Mouse (Mus musculus) testis, adult 2 months (tissue): ENCODE measurements at regions not wholly inside any gene's neighbourhood (a gene's known extent, or its start where the extent isn't known, plus 50 kb on each side); places are given as distances from the start of the nearest gene placed in this dataset.

Source experiments
- H3K27ac ChIP-seq: fragments of 200-500 bp; 2 replicates; pipeline ENCODE4 v1.5.1; 2012; ENCODE audit warnings: low read depth, low read length; ENCODE audit not compliant: control insufficient read depth, insufficient read depth
- H3K27me3 ChIP-seq: fragments of 200-500 bp; 2 replicates; pipeline ENCODE4 v1.6.1; 2012; ENCODE audit warnings: mild to moderate bottlenecking, low read length, moderate library complexity; ENCODE audit not compliant: control insufficient read depth, insufficient read depth
- H3K36me3 ChIP-seq: fragments of 200-500 bp; 2 replicates; pipeline ENCODE4 v1.6.1; 2012; ENCODE audit warnings: mild to moderate bottlenecking, low read length; ENCODE audit not compliant: control insufficient read depth, insufficient read depth
- H3K4me1 ChIP-seq: fragments of 200-500 bp; 2 replicates; pipeline ENCODE4 v1.6.1; 2012; ENCODE audit warnings: low read length; ENCODE audit not compliant: control insufficient read depth, insufficient read depth
- H3K4me3 ChIP-seq: fragments of 200-500 bp; 2 replicates; pipeline ENCODE4 v1.5.1; 2012; ENCODE audit warnings: low read depth, mild to moderate bottlenecking, low read length, moderate library complexity, mixed read lengths; ENCODE audit not compliant: control insufficient read depth
- CTCF ChIP-seq: fragments of 200-500 bp; IDR thresholded peaks from 2 replicates; pipeline ENCODE4 v1.5.1; 2012; ENCODE audit warnings: low read depth, mild to moderate bottlenecking, inconsistent platforms, low read length, moderate library complexity; ENCODE audit not compliant: control insufficient read depth, insufficient read depth, insufficient replicate concordance
- POLR2A ChIP-seq: fragments of 200-500 bp; IDR thresholded peaks from 2 replicates; pipeline ENCODE4 v1.6.1; 2012; ENCODE audit warnings: low read depth, mild to moderate bottlenecking, inconsistent platforms, low read length, moderate library complexity; ENCODE audit not compliant: control insufficient read depth

- TF ChIP-seq CTCF (no peak), POLR2A (no peak)
- Histone ChIP-seq H3K36me3 (no peaks in the 10 kb centered on the region), H3K4me3 (no peak overlapping the region), H3K4me1 (no peaks in the 10 kb centered on the region), H3K27me3 (no peaks in the 10 kb centered on the region), H3K27ac (no peak overlapping the region)
Measured at GRCm38 (mm10) chr3:120662521-120662920, 509.0 kb downstream of the Rwdd3 start.

- Histone ChIP-seq H3K4me3 (no peak overlapping the region), H3K27ac (no peak overlapping the region), H3K4me1 (no peaks in the 10 kb centered on the region), H3K27me3 (no peaks in the 10 kb centered on the region), H3K36me3 (no peaks in the 10 kb centered on the region)
- no peak for TF ChIP-seq POLR2A
- TF ChIP-seq CTCF: no peak
Measured at GRCm38 (mm10) chr3:120660776-120661175, 510.7 kb downstream of the Rwdd3 start.

- no peaks in the 10 kb centered on the region for H3K4me1 ChIP-seq
- H3K36me3 ChIP-seq: no peaks in the 10 kb centered on the region
- H3K27me3 ChIP-seq: no peaks in the 10 kb centered on the region
- TF ChIP-seq POLR2A (no peak), CTCF (no peak)
- H3K27ac ChIP-seq: no peak overlapping the region
- no peak overlapping the region for H3K4me3 ChIP-seq
Measured at GRCm38 (mm10) chr3:120649047-120649868, 522.2 kb downstream of the Rwdd3 start.

GRCm38 (mm10) chr3:120648391-120648790 lies 523.1 kb downstream of the Rwdd3 start:
- H3K27ac ChIP-seq: no peak overlapping the region
- TF ChIP-seq CTCF (no peak), POLR2A (no peak)
- no peaks in the 10 kb centered on the region for H3K27me3 ChIP-seq
- no peak overlapping the region for H3K4me3 ChIP-seq
- no peaks in the 10 kb centered on the region for H3K4me1 ChIP-seq
- H3K36me3 ChIP-seq: no peaks in the 10 kb centered on the region

- Histone ChIP-seq H3K4me3 (no peak overlapping the region), H3K4me1 (no peaks in the 10 kb centered on the region), H3K36me3 (no peaks in the 10 kb centered on the region), H3K27me3 (no peaks in the 10 kb centered on the region), H3K27ac (no peak overlapping the region)
- TF ChIP-seq POLR2A (no peak), CTCF (no peak)
Measured at GRCm38 (mm10) chr3:120636669-120637305, 534.7 kb downstream of the Rwdd3 start.

- H3K36me3 ChIP-seq: no peaks in the 10 kb centered on the region
- H3K27me3 ChIP-seq: no peaks in the 10 kb centered on the region
- no peaks in the 10 kb centered on the region for H3K4me1 ChIP-seq
- no peak overlapping the region for H3K27ac ChIP-seq
- TF ChIP-seq CTCF (no peak), POLR2A (no peak)
- H3K4me3 ChIP-seq: no peak overlapping the region
Measured at GRCm38 (mm10) chr3:120618358-120618757, 553.1 kb downstream of the Rwdd3 start.

DNA sequence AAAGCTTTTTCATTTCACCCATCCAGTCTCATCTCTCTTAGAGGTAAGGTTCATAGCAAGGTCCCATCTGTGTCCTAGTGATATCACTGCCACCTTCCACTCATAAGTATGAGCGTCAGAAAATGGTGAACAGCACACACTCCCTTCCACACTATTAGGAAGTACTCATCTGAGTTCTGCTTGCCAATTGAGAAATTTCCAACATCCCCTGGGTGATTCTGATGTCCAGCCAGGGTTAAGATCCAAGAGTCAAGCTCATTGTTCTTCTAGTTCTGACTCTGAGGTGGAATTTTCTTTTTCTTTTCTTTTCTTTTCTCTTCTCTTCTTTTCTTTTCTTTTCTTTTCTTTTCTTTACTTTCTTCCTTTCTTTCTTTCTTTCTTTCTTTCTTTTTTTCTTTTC lies 577.3 kb downstream of the Rwdd3 start:
- TF ChIP-seq CTCF: no peak
- TF ChIP-seq POLR2A: no peak
- Histone ChIP-seq H3K4me1 (no peaks in the 10 kb centered on the region), H3K4me3 (no peak overlapping the region), H3K27me3 (no peaks in the 10 kb centered on the region), H3K36me3 (no peaks in the 10 kb centered on the region), H3K27ac (no peak overlapping the region)
